In genomic region chr7:28386007-28386406, GRCm38 (mm10) we compare ENCODE assay signal across 9 mouse cellular contexts. TPM values are rescaled to one million over a fixed set of nuclear protein-coding genes. Genes with fewer than 3 reads are reported as not detected.
A peak's percentile ranks its signal among the peaks of the same experiment; 100 is the strongest.
DNase-seq lines count a peak whose midpoint lies in the region; ATAC-seq and TF ChIP-seq lines count a peak whose summit lies in the region.
"Had no signal": no experiment of that assay in that cellular context is flagged by ENCODE, and none has a peak within 500 bp of the region (broad histone marks: within the 10 kb centered on the region; RNA-seq: fewer than 3 reads in every experiment).

No protein-coding gene starts in this region.

- WGBS in hindbrain, embryonic 10.5 days = 86% methylated on average over 7 of the region's 7 CpGs
- 91% methylated on average over 7 of the region's 7 CpGs for WGBS in hindbrain, embryonic 14.5 days
- WGBS in heart, postnatal 0 days = 73% methylated on average over 7 of the region's 7 CpGs

- H3K4me2 ChIP-seq in hindbrain, embryonic 14.5 days (replicated peaks) = no peak overlapping the region
- H3K4me2 ChIP-seq in heart, postnatal 0 days (ENCODE audit: low read depth, low read length) = no peak overlapping the region

- H3K27ac ChIP-seq in hindbrain, embryonic 10.5 days = peak overlapping the region; percentile 35; the same call in 1 of the 2 replicates
- no peak overlapping the region for H3K27ac ChIP-seq in hindbrain, embryonic 14.5 days
- peak overlapping the region; percentile 36; the same call in 1 of the 2 replicates for H3K27ac ChIP-seq in heart, postnatal 0 days (ENCODE audit: low read depth)

- no peak for TF ChIP-seq CTCF in heart, postnatal 0 days (IDR thresholded peaks at IDR 0.05; ENCODE audit: low read depth)

- H3K9me3 ChIP-seq in hindbrain, embryonic 10.5 days = no peaks in the 10 kb centered on the region
- no peaks in the 10 kb centered on the region for H3K9me3 ChIP-seq in hindbrain, embryonic 14.5 days (ENCODE audit: control insufficient read depth, low read length)
- H3K9me3 ChIP-seq in heart, postnatal 0 days (replicated peaks; ENCODE audit: control insufficient read depth, low read length) = no peaks in the 10 kb centered on the region
- H3K9me3 ChIP-seq: G1E had no signal

- H3K4me3 ChIP-seq in hindbrain, embryonic 10.5 days = no peak overlapping the region
- no peak overlapping the region for H3K4me3 ChIP-seq in hindbrain, embryonic 14.5 days (replicated peaks; ENCODE audit: low read length)
- H3K4me3 ChIP-seq in heart, postnatal 0 days (ENCODE audit: low read depth, low read length) = no peak overlapping the region

- H3K4me1 ChIP-seq in hindbrain, embryonic 10.5 days (replicated peaks) = peaks cover 31% of the 10 kb centered on the region
- H3K4me1 ChIP-seq in hindbrain, embryonic 14.5 days (replicated peaks; ENCODE audit: control insufficient read depth, insufficient read depth, low read length) = peaks cover 15% of the 10 kb centered on the region
- peaks cover 25% of the 10 kb centered on the region for H3K4me1 ChIP-seq in heart, postnatal 0 days (ENCODE audit: control insufficient read depth, insufficient read depth)

- DNase-seq in hindbrain, embryonic 10.5 days (ENCODE audit: low spot score) = no peak
- no peak for DNase-seq in hindbrain, embryonic 14.5 days (ENCODE audit: low spot score)
- peak; percentile 4 for DNase-seq in T-cell, adult 2 months (ENCODE audit: low spot score)
- DNase-seq in heart, postnatal 0 days (ENCODE audit: low spot score) = no peak
- peak; percentile 77 for DNase-seq in lung, postnatal 25 days (ENCODE audit: low spot score)
- no peak for DNase-seq in frontal cortex, postnatal 14 days (ENCODE audit: low spot score in 2 of 2)
- no peak for DNase-seq in ovary, postnatal 14 days (ENCODE audit: low spot score)
- no peak for DNase-seq in embryo, embryonic 10.5 days (ENCODE audit: low spot score)

- no peak overlapping the region for H3K9ac ChIP-seq in hindbrain, embryonic 14.5 days
- no peak overlapping the region; the same call in 1 of the 2 replicates for H3K9ac ChIP-seq in heart, postnatal 0 days (replicated peaks; ENCODE audit: low read depth, low read length)

- no peak for ATAC-seq in hindbrain, embryonic 14.5 days (ENCODE audit: low FRiP score)
- no peak for ATAC-seq in heart, postnatal 0 days (ENCODE audit: insufficient read depth, low read depth)

- peaks cover under 1% of the 10 kb centered on the region; the same call in 1 of the 2 replicates for H3K27me3 ChIP-seq in hindbrain, embryonic 10.5 days (ENCODE audit: insufficient read depth, poor library complexity, severe bottlenecking)
- H3K27me3 ChIP-seq in hindbrain, embryonic 14.5 days (ENCODE audit: control insufficient read depth, insufficient read depth, low read length) = no peaks in the 10 kb centered on the region
- H3K27me3 ChIP-seq in heart, postnatal 0 days (ENCODE audit: control insufficient read depth, insufficient read depth, low read length) = no peaks in the 10 kb centered on the region

- H3K36me3 ChIP-seq in hindbrain, embryonic 10.5 days = peaks cover 60% of the 10 kb centered on the region
- H3K36me3 ChIP-seq in hindbrain, embryonic 14.5 days (replicated peaks; ENCODE audit: control insufficient read depth, insufficient read depth) = peaks cover 51% of the 10 kb centered on the region
- H3K36me3 ChIP-seq in heart, postnatal 0 days (replicated peaks; ENCODE audit: control insufficient read depth, insufficient read depth, low read length) = peaks cover 43% of the 10 kb centered on the region

- TF ChIP-seq EP300 in heart, postnatal 0 days (IDR thresholded peaks at IDR 0.05; ENCODE audit: low read depth) = no peak

RNA-seq across cellular contexts. Expression of gene Zfp36, which starts 6.0 kb away (rescaled TPM):
- polyA plus RNA-seq in hindbrain, embryonic 10.5 days (2016; fragmentation: Nextera tagmentation; extraction: Ambion mirVana) = 5.3 and 5.8 TPM in 2 replicates
- polyA plus RNA-seq in hindbrain, embryonic 14.5 days (2014; fragmentation: Nextera tagmentation; extraction: Ambion mirVana) = 3.0 and 3.7 TPM in 2 replicates
- 10.8 and 19.2 TPM in 2 replicates for total RNA-seq in heart, postnatal 0 days (2014; rRNA removed; ENCODE audit: low replicate concordance)
- polyA plus RNA-seq in heart, postnatal 0 days (2015; fragmentation: Nextera tagmentation; extraction: Ambion mirVana) = 12.5 and 13.6 TPM in 2 replicates

RNA-seq across cellular contexts. Expression of gene Med29, which starts 6.5 kb away (rescaled TPM):
- 62.9 and 65.0 TPM in 2 replicates for polyA plus RNA-seq in hindbrain, embryonic 10.5 days (2016; fragmentation: Nextera tagmentation; extraction: Ambion mirVana)
- 39.2 and 44.5 TPM in 2 replicates for polyA plus RNA-seq in hindbrain, embryonic 14.5 days (2014; fragmentation: Nextera tagmentation; extraction: Ambion mirVana)
- total RNA-seq in heart, postnatal 0 days (2014; rRNA removed; ENCODE audit: low replicate concordance) = 42.1 and 51.4 TPM in 2 replicates
- polyA plus RNA-seq in heart, postnatal 0 days (2015; fragmentation: Nextera tagmentation; extraction: Ambion mirVana) = 44.1 and 45.8 TPM in 2 replicates

RNA-seq across cellular contexts. Expression of gene Paf1, which starts 6.7 kb away (rescaled TPM):
- 83.2 and 85.4 TPM in 2 replicates for polyA plus RNA-seq in hindbrain, embryonic 10.5 days (2016; fragmentation: Nextera tagmentation; extraction: Ambion mirVana)
- polyA plus RNA-seq in hindbrain, embryonic 14.5 days (2014; fragmentation: Nextera tagmentation; extraction: Ambion mirVana) = 73.9 and 74.3 TPM in 2 replicates
- 29.8 and 66.1 TPM in 2 replicates for total RNA-seq in heart, postnatal 0 days (2014; rRNA removed; ENCODE audit: low replicate concordance)
- 54.2 and 56.5 TPM in 2 replicates for polyA plus RNA-seq in heart, postnatal 0 days (2015; fragmentation: Nextera tagmentation; extraction: Ambion mirVana)

RNA-seq across cellular contexts. Expression of gene Plekhg2, which starts 13.6 kb away (rescaled TPM):
- 82.4 and 93.0 TPM in 2 replicates for polyA plus RNA-seq in hindbrain, embryonic 10.5 days (2016; fragmentation: Nextera tagmentation; extraction: Ambion mirVana)
- 21.5 and 25.5 TPM in 2 replicates for polyA plus RNA-seq in hindbrain, embryonic 14.5 days (2014; fragmentation: Nextera tagmentation; extraction: Ambion mirVana)
- total RNA-seq in heart, postnatal 0 days (2014; rRNA removed; ENCODE audit: low replicate concordance) = 23.5 and 41.7 TPM in 2 replicates
- 11.8 and 13.7 TPM in 2 replicates for polyA plus RNA-seq in heart, postnatal 0 days (2015; fragmentation: Nextera tagmentation; extraction: Ambion mirVana)

RNA-seq across cellular contexts. Expression of gene Rps16, which starts 35.6 kb away (rescaled TPM):
- polyA plus RNA-seq in hindbrain, embryonic 10.5 days (2016; fragmentation: Nextera tagmentation; extraction: Ambion mirVana) = 777 and 925 TPM in 2 replicates
- 521 and 677 TPM in 2 replicates for polyA plus RNA-seq in hindbrain, embryonic 14.5 days (2014; fragmentation: Nextera tagmentation; extraction: Ambion mirVana)
- 145 and 161 TPM in 2 replicates for total RNA-seq in heart, postnatal 0 days (2014; rRNA removed; ENCODE audit: low replicate concordance)
- 481 and 513 TPM in 2 replicates for polyA plus RNA-seq in heart, postnatal 0 days (2015; fragmentation: Nextera tagmentation; extraction: Ambion mirVana)

Comparison
In these comparisons a context has a peak if more than half of its experiments do, and no peak if none do; other contexts are left out.
1. DNase-seq: peak in T-cell, adult 2 months (single experiment) and lung, postnatal 25 days (single experiment); none in hindbrain, embryonic 10.5 days (single experiment), hindbrain, embryonic 14.5 days (single experiment), heart, postnatal 0 days (single experiment), frontal cortex, postnatal 14 days (0 of 2), ovary, postnatal 14 days (single experiment) and embryo, embryonic 10.5 days (single experiment).